Mouse (Mus musculus) megakaryocyte-erythroid progenitor cell, adult 5-6 weeks (primary cell): ENCODE measurements around the gene Capzb. TPM values are rescaled to one million over a fixed set of nuclear protein-coding genes. Genes with fewer than 3 reads are reported as not detected.

Experiments used
- ATAC-seq: replicated peaks from 2 replicates; pipeline ENCODE4 v1.8.0; 2016; ENCODE audit warnings: mild to moderate bottlenecking, inconsistent platforms; ENCODE audit not compliant: severe bottlenecking, poor library complexity, low FRiP score, low TSS enrichment
- total RNA-seq, 2 experiments: library from RNA; stranded (forward) in 1 of 2; stranded (reverse) in 1 of 2; fragments of 200-1000, 215-1000 nt in 1 of 2; fragments of >200 nt in 1 of 2; fragmentation: Nextera tagmentation in 1 of 2; gene quantifications; 2 replicates each; pipeline ENCODE4 v1.2.3; 2014 to 2017

The Capzb gene
- total RNA-seq, 2 experiments from 2014 or later: 90.1 to 230 TPM

DNA sequence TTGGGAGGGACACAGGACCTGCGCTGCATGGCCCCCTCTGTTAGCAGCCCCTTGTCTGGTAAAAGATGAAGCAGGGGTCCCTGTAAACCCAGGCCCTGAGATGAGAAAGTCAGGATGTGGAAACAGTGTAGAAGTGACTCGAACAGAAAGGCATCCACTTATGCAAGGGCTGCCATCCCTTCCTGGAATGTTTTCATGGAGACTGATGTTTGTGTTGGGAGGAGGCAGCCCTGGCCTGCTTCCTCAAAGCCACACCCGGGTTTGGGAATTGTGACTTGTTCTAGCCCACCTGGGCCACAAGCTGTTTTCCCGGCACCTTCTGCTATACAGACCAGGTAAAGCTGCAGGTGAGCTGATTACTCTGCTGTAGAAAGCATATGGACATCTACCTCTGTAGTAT is 63.4 kb downstream of the Capzb start:
- ATAC-seq: no peak

DNA sequence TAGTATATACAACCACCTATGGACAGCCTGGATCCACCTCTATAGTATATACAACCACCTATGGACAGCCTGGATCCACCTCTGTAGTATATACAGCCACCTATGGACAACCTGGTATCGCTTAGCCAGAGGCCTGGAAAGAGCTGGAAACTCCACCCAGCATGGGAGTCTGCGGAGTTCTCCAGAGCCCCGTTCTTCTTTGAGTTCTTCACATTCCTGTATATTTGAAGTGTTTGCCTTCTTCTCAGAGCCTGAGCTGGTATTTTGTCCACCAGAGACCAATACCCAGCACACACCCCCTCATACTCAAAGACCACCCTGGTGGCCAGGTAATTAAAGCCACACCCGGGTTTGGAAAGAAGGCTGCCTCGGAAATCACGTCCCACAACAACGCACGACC is 64.0 kb downstream of the Capzb start:
- no peak for ATAC-seq

DNA sequence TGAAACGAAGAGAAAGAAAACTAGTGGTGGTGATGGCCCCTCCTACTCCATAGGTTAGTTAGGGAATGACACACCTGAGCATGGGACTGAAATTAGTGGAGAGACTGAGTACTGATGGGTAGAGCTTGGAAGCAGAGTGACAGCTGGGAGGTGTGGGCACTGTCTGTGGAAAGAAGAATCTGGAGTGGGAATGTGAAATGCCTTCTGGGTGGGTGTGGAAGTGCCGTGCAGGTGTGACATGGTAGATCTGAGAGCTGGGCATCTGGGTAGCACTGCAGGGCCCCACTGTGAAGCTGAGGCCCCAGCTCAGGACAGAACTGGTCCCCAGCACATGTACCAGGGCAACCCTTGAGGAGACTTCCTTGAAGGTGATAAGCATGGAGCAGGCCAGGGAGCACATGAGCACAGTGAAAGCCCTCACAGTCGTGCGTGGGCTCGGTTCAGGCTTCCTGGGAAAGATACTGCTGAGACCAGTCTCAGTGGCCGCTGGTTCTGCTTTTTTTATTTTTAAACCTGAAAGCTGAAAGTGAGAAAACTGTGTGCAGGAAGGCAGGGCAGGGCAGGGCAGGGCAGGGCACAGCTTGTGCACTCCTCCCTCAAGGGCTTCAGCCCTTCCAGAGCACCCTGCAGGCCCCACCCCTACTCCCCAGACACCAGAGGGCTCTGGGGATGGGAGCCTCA is 66.1 kb downstream of the Capzb start:
- no peak for ATAC-seq

DNA sequence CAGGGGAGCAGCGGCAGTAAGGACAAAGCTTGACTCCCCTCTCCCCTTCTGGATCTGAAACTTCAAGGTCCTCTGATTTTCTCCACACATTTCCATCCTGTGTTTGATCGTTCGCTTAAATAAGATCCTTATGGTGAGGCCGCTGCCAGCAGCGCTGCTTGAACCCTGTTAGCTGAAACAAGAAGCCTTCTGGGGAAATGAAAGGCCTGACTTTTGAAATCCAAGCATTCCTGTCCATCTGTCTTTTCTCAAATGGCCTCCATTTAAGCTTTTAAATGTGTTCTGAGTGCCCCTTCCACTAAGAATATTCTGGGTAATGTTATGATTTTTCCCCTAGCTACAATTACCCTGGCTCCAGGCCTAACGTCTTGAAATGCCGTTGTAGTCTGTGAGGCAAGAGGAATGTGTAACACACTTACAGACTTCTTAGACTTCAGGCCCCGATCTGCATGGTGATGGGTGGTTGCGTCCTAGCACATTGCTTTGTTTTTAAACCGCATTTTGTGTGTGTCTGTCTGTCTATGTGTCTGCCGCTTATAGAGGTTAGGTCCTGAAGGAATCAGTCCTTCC is 66.7 kb downstream of the Capzb start:
- ATAC-seq: no peak

DNA sequence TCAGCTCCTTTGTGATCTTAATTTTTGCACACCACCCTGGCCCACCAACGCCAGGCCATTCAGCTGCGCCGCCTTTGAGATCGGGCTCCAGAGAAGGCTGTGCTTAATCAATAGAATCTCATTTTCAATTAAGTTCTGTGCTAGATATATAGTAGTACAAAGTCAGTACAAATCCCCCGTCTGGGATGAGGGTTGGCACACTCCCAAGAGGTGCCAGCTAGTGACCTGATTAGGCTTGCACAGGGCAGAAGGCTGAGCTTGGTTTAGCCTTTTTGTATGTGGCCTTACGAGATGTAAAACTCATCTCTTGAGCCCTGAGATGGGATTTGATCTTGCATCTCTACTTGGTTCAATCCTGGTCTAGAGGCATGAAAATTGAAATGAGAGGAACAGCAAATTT is 70.3 kb downstream of the Capzb start:
- ATAC-seq: no peak

DNA sequence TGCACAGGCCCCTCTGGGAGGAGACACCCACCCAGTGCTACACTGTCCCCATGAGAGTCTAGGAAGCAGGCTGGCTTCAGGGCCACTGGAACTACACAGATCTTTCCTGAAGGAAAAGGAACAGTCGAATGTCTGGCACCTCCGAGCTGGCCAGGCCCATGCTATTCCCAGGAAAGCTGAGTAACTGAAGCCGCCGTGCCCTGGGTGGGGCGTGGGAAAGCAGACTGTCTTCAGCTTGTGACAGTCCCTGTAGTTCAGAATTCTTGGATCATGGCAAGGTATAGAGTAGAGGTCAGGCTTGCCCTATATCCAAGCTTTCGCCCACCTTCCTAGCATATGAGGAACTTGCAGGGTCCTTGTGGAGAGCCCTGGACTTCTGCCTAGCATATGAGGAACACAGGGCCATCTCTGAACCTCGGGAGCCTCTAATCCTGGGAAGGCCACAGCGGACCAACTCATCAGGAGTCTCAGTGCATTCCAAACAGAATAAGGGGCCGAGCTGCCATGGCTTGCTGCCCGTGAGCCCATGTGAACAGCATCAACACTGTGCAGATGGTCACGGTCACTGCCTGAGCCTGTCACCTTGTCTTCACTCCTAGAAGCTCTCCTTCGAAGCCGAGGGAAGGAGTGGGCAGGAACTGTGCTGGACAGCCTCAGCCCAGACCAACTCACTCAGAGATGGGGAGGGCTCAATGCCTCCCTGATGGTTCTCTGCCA is 73.2 kb downstream of the Capzb start:
- no peak for ATAC-seq

DNA sequence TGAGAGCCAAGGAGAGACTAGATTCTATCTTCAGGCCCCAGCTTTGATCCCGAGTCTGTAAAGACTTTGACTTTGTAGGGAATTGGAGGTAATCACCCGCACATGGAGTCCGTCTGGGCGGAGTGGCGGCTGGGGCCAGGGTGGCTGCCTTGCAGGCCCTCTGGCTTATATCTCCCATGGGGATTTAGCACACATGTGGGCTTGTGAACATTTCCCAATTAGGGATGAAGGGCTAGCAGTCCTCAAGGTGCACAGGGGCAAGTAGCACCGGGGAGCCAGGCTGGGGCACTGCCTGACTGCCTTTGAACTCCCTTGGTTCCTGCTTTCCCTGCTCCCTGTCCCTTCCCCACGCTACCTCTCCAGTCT is 73.8 kb downstream of the Capzb start:
- ATAC-seq: no peak

DNA sequence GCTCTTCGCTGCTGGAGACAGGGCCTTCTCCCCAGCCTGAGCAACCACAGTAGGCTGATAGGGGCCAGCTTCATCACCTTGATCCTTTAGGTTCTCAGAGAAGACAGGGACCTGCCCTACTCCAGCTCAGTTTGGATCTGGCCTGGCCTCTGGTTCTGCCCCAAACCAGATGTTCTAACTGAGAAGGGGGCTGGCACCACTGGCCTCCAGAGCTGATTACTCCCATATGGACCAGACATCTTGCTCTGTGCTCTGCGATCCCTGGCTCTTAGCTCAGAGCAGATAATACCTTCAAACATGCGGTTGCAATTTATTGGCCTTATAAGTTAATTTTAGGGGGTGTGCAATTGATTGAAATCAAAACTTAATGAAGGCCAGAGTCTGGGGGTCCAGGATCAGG is 74.6 kb downstream of the Capzb start:
- ATAC-seq: no peak

DNA sequence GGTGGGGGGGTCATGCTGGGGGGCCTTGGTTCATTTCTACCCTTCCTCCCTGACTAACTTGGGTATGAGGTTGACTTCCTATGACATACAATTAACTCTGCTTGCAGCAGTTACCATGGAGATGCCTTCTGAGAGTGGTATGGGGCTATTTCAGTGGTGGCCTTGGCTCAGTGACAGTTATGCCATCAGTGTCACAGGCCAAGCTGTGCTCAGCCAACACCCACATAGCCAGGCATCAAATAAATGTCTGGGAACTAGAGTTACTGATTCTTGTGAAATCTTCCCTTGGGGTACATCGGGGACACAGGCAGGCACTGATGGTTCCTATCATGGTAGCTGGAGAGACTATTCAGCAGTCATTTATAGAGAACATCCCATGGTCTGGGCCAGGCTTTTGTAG is 75.5 kb downstream of the Capzb start:
- no peak for ATAC-seq

DNA sequence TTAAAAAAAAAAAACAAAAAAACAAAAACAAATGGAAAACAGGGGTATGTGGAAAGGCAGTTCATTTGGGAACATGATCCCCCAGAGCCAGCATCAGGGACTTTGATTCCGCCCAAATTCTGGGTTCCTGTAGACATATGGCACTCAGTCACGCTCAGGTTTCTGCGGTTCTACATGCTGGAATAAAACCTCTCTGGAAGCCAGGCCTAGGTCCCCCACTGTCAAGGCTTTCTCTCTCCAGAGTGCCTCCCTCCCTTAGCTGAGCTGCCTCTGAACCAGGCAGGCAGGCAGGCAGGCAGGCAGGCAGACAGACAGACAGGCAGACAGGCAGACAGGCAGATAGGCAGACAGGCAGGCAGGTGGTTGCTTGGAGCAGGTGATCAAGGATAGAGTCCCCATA is 77.5 kb downstream of the Capzb start:
- ATAC-seq: no peak

DNA sequence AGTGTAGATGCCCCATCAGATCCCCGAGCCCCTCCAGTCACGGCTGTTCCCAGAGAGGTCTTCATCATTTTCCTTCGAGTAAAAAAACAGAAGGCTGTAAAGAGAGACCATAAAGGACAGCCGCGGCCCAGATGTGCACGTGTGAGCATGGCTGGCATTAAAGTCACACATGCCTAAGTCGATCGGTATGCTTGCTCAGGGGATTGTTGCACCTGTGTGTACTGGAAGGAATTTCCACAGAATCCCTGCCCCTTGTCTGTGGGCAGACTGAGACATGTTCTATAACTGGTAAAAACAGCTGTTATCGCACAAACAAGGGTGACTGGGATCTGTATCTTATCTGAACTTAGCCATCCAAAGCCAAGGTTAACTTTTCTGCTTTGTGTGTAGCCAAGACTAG is 78.9 kb downstream of the Capzb start:
- ATAC-seq: no peak

DNA sequence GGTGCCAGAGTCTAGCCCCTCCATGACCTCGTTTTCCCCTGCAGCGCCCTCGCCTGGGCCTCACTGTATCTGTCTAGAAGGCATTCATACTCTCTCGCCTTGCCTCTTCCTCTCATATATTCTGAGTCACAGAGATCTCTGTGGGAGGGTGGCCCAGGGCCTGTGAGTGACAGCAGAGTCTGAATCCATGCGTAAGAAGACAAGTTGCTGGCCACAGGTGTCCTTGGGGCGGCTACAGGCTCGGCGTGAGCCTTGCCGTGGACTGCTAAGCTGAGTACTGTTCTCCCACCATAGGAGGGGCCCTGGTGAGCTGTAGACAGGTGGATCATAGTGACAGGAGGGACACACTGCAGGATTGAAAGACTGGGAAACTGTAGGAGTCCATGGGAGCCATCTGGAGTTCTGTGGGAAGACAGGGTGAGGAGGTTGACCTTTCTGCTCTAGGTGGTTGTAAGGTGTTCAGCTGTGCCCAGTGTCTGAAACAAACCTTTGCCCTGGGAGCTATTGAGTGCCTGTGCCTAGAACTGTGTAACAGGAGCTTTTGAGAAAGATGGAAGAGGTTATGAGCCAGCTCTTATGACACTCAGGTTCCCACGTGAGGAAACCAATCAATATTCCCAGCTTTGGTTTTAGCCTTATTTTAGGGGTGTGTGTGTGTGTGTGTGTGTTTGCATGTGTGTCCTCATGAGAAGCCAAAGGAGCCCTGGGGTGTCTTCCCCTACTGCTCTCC is 80.4 kb downstream of the Capzb start:
- ATAC-seq: no peak

DNA sequence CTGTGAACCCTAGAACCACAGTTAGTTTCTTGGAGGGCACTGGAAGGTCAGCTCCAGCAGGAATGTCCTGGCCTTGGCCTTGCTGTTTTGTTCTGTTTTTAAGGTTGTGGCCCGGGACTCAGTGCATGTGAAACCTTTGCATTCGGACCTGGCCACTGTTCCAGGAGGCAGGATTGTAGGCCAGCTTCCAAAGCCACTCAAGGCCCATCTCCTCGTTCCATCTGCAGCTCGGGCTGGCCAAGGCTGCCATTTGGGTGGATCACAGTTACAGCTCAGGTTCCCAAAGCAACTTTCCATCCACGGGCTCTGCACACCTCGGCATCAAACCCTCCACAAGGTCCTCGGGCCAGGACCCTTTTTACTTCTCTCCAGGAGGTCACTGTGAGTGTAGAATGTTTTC is 81.9 kb downstream of the Capzb start:
- no peak for ATAC-seq

DNA sequence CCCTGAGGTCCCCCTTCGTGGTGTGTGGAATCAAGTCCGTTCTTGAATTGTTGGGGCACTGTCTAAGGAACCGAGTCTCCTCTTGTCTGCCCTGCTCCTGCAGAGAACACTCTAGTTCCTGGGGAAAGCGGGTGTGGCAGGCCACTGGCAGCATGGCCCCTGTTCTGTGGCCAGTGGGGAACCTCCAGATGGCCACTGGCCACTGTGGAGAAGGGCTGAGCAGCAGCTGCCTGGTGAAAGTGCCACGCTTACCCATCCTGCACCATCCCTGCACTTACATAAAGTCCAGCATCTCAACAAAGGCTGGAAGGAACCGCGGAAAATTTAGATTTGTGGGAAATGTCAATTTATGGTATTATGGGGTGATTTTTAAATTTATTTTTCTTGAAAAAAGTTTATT is 83.7 kb downstream of the Capzb start:
- ATAC-seq: no peak

DNA sequence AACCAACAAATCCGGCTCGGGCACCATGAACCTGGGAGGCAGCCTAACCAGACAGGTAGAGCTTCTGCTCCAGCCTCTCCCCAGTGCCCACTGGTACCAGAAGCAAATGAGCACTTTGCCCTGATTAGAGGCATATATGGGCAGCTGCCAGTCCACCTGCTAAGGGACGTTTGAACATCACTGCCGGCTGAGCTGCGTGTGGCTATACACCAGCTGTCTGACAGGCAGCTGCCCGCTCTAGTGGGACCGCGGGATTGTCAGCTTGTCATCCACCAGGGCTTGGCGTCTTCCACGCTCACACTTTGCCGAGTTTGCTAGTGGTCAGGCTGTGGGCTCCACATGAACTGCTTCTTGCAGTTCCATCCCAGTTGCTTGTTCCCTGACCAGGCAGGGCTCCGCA is 87.8 kb downstream of the Capzb start:
- no peak for ATAC-seq

DNA sequence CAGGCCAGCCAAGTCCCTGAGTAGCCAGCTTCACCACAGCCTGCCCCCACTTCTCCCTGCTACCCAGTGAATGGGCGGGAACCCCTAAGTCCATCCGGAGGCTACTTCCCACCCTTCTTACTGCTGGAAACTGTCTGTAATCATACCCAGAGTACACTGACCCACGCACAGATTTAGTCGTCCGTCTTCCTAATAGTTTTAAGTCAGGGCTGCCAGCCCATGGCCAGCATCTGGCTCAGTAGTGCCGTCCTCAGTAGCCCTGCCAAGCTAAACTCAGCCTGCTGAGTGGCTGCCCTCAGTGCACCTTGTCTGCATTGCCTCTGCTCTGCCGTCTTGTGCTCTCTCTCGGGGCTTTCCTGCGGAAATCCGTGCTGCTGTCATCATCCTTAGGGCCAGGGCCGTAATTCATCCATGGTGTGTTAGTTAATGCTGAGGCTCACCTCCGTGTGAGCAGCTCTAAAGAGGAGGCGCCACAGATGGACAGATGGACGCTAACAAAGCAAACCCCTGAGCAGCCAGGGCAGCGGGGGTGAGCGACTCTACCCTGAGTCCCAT is 89.2 kb downstream of the Capzb start:
- no peak for ATAC-seq

DNA sequence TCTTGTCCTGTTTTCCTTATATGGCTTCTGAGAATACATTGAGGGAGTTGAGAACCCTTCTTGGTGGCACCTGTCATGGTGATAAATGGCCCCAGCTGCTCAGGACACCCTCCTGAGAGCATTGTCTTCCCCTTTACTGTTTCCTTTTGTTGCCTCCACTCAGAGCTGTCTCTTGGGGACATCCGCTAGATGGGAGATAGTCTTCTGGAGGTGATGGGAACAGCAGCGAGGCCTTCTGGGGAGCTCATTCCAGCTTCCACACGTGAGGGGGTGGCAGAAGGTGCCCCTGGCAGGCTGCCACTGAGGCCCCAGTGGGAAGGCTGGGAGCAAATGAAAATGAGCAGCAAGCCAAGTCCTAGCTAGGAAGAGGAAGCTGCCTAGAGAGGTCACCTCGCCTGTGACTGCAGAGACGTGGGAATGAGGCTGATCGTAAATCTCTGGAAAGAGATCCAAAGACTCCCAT is 90.3 kb downstream of the Capzb start:
- no peak for ATAC-seq

DNA sequence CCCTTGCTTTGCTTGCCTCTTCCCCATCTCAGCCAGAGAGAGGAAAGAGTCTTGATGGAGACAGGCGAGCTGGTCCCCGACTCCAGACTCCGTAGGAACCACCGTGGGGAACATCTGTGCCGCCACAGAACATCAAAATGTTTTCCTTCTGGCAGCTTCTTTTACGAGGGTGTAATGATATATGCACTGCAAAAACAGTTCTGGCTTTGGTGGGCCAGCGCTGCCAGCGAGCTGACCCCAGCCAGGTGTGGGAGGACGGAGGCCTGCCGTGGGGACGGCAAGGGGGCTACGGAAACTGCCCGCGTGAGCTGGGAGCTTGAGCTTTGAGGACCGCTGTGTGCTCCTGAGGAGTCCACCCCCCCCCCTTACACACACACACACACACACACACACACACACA is 92.2 kb downstream of the Capzb start:
- ATAC-seq: no peak

DNA sequence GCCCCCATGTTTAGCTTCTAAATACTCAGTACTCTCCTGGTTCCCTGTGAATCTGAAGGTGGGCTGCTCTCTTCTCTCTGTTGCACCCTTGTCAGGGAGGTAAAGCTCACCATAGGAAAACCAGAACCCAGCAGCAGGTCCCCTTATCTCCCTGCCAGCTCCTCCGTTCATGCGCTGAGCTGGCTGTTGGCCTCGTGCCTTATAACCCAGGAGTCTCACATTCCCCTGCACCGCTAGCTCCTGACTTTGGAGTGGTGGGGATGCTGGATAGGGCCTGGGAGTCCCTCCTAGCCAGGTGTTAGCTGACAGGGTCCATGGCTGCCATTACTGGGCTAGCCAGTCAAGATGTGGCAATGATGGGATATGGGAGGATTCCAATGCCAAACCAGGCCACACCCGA is 93.5 kb downstream of the Capzb start:
- no peak for ATAC-seq
